Mouse (Mus musculus): ENCODE measurements around the gene Btaf1.

Gene Btaf1

GRCm38 (mm10) chr19:37022146-37022545 is 96.3 kb downstream of the Btaf1 start:
- no peak for DNase-seq (ENCODE audit: low spot score)

GRCm38 (mm10) chr19:37025839-37026319 is 100.0 kb downstream of the Btaf1 start:
- no peak for DNase-seq (ENCODE audit: low spot score)

DNA sequence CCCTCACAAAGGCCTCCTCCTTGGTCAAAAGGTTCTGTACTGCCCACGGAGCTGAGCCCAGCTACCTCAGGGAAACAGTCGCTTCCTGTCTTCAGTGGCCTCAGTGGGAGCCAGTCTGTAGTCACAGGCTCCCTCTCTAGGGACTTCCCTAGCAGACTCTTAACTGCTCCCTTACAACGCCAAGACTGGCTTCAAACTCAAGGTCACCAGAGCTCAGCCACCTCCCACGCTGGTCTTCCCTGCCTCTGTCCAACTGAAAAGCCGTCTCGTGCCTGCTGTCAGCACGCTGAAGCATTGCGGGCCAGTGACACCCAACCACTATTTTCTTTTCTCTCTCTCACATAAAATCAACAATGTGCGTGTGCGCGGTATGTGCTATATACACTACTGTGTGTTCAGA is 100.5 kb downstream of the Btaf1 start:
- peak; percentile 62 for DNase-seq (ENCODE audit: low spot score)

GRCm38 (mm10) chr19:37029771-37030170 is 103.9 kb downstream of the Btaf1 start:
- DNase-seq (ENCODE audit: low spot score) = no peak

DNA sequence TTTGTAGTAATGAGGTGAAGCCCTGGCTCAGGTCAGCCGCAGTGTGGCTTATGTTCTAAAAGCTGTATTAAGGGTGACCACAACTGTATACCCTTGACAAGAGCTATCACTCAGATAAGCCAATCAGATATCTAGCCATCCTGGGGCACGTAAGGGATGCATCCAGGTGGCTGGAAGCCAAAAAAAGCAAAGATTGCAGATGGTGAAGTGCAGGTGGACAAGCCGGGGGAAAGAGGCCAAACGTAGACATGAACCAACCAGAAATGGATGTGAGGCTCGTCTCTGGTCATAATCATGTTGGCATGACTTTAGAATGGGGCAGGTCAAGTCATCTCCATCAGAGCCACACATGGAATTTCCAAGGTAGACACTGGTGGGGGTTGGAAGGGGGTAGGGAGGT is 105.6 kb downstream of the Btaf1 start:
- DNase-seq (ENCODE audit: low spot score) = no peak

DNA sequence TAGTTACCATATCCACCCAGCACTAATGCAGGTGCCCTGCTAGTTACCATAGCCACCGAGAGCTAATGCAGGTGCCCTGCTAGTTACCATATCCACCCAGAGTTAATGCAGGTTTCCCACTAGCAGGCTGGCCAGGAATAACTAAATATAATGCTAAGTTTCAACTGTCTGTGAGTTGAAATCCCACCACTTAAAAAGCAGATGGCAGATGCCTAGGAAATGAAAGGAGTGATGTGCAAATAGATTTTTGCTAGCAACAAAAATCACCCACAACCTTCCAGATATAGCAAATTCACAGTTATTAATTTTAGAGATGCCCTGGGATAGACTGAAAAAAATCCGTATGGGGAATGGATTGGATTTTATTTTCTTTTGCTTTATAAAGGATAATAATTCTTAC is 106.5 kb downstream of the Btaf1 start:
- DNase-seq (ENCODE audit: low spot score) = no peak

DNA sequence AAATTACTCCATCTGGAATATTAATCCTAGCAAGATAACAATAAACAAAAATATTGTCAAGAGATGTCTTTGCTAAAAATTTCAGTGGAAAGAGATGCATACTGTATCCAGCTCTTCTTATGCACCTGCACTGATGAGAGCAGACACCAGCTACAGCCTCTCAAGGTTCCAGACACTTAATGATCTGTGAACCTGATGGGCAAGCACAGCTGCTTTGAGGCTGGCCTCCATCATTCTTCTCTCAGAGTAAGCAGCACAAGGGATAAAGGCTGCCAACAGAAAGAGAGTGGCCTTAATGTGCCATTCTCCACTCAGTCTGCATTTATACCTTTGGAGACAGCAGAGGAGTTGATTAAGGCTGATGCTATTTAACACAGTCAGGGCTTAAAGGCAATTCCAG is 115.0 kb downstream of the Btaf1 start:
- DNase-seq (ENCODE audit: low spot score) = no peak

GRCm38 (mm10) chr19:37044431-37044830 is 118.6 kb downstream of the Btaf1 start:
- DNase-seq (ENCODE audit: low spot score) = no peak

DNA sequence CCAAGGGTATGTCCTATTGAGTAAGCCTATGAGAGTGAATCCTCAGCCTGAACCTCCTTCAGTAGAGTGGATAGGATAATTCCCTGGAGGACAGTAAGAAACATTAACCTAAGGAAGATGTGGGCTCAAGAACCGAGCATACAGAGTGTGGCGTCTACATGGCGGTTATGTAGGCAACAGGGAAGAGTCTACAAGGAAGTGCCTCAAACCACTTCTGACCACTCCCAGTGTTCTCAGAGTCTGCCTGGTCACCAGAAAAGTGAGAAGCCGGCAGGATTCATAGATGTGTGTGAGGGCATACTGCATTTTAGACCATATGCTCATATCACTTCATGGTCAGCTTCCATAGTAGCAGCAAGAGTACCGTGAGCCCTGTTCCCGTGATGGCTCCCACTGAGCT is 122.6 kb downstream of the Btaf1 start:
- no peak for DNase-seq (ENCODE audit: low spot score)

DNA sequence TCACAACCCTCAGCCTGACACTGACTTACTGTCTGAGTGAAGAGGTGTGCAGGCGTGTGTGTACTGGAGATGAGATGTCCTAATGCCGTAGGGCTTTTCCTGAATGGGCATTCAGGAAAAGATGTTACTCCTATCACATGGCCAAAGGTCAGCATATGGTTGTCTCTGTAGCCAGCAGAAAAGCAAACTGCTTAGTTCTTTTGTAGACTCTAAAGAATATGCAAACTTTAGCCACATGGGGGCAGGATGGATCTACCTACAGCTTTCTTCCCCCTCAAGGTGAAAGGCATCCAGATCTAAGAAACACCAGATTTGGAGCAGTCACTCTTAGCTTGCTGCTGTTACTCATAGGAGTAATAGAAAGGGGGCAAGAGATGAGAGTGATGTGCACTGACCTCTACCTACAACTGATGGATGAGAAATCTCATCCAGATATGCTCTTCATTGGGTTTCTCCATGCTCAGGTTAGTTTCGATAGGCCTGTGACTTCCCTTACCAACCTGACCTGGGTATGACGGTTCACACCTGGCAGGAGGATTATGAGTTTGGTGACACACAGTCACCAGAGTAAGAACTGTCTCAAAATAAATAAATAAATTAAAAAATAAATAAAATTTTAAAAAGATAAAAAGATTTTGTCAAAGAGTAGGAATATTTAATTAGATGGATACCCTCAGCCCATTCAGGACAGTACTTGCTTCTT is 124.9 kb downstream of the Btaf1 start:
- DNase-seq (ENCODE audit: low spot score) = peak; percentile 65

- DNase-seq (ENCODE audit: low spot score) = no peak
Measured at GRCm38 (mm10) chr19:37055976-37056556, 130.2 kb downstream of the Btaf1 start.

- no peak for DNase-seq (ENCODE audit: low spot score)
Measured at GRCm38 (mm10) chr19:37057161-37057905, 131.5 kb downstream of the Btaf1 start.

DNA sequence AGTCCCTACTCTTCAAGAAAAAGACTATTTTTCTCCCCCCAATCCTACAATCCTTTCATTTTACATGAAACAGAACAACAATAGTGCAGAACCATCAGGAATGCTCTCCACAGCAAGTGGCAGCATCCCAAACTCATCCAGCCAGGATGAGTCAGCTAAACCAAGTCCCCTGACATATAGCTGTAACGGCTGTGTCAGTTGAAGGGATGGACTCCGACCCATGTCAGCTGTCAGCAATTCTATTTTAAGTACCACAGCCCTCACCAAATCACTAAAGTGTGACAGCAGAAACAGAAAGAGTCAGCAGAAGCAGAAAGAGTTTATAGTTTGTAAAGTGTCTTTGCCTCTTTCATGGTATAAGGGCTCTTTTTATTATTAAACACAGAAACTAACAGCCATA is 133.7 kb downstream of the Btaf1 start:
- no peak for DNase-seq (ENCODE audit: low spot score)

GRCm38 (mm10) chr19:37060078-37060477 is 134.2 kb downstream of the Btaf1 start:
- no peak for DNase-seq (ENCODE audit: low spot score)
